Mouse (Mus musculus): ENCODE measurements around the gene Adamts1. TPM values are rescaled to one million over a fixed set of nuclear protein-coding genes. Genes with fewer than 3 reads are reported as not detected.

Gene Adamts1
- total RNA-seq, 2 experiments from 2014 or later, result 6.7 to 6.8 TPM

DNA sequence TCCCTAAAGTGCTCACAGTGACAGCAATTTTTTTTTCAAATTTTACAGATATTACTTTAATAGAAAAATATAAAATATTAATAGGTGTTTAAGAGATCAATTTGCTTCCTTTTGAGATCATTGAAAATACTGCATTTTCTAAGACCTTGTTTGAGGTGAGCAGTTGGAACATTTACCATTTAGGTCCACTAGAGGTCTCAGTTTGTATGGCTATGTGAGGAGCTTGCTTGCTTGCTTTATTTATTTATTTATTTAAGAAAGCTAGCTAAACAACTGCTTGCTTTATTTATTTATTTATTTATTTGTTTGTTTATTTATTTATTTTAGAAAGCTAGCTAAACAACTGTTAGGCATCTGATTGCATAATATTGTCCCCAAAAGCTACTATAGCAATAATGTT lies 23.1 kb downstream of the Adamts1 start:
- intact Hi-C loops (cut with DNase I), result no loop called here
- no peak for DNase-seq (ENCODE audit: extremely low spot score in 1 of 2, low spot score in 2 of 2)

DNA sequence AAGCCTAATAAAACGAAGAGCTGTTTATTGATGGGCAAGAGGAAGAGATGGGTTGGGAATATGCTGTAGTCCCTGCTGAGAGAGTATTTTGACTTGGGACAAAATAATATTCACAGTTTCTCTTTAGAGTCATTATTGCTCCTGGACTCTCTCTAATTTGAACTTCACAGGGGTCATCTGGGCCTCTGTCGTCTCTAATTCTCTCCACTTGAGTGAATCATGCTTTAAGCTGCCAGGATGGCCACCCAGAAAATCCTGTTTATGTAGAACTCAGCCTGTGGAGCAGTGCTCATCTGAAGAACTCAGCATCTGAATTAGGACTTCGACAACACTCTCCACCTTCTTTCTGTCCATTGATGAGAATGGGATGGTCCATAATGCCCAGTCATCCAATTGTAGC lies 30.6 kb downstream of the Adamts1 start:
- DNase-seq (ENCODE audit: extremely low spot score in 1 of 2, low spot score in 2 of 2), result no peak

DNA sequence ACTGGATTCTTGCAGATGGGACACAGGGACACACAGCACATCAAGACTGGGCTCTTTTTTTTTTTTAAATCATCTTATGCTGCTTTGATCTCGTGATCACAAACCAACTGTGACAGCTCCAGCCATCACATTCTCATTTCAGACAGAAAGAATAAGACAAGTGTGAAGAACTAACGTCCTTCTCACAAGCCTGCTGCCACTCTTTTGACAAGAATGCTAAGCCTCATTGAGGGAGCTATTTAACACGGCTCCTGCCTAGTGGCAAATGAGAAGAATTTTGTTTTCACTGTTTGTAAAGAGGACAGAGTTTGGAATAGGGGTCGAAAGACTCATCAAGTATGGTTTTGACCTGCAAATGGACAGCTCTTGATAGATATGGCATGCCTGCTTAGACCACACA lies 35.6 kb downstream of the Adamts1 start:
- DNase-seq (ENCODE audit: extremely low spot score in 1 of 2, low spot score in 2 of 2), result no peak
- intact Hi-C loops (cut with DNase I), result no loop called here

More for the DNA sequence above, 30.6 kb downstream of the Adamts1 start:
- intact Hi-C loops (cut with DNase I), result no loop called here

DNA sequence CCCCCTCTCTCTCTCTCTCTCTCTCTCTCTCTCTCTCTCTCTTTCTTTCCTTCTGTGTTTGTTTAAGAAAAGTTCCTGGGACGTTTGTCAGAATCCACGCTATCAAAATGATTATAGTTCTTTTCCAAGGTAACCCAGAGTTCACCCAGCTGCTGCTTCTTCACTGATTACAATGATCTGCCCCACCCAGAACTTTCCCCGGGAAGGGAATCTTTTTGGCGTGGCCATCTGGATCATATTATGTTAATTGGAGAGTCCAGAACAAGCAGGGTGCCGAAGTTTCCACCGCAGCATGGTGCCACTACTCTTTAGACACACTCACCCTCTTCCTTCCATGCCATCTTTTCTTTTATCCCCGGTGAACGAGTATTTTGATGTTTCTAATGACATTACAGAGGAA lies 37.2 kb downstream of the Adamts1 start:
- intact Hi-C loops (cut with DNase I), result no loop called here
- no peak for DNase-seq (ENCODE audit: extremely low spot score in 1 of 2, low spot score in 2 of 2)

DNA sequence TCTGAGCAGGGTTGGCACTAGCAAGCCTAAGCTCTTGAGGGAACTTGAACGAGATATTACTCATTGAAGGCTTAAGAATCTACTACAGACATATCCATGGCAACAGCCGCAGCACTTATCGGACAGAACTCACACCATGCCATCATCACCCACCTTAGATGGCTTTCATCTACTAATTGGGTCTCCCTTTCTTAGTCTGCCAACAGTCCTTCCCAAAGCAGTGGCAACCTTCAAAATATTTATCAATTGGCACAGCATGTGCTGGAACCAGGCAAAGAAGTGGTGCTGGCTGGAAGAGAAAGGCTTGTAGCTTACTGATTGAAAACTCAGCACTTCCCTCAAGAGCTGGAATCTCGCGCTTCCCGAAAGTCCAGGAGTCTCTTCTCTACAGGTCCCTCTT lies 37.7 kb downstream of the Adamts1 start:
- intact Hi-C loops (cut with DNase I), result no loop called here
- no peak for DNase-seq (ENCODE audit: extremely low spot score in 1 of 2, low spot score in 2 of 2)

DNA sequence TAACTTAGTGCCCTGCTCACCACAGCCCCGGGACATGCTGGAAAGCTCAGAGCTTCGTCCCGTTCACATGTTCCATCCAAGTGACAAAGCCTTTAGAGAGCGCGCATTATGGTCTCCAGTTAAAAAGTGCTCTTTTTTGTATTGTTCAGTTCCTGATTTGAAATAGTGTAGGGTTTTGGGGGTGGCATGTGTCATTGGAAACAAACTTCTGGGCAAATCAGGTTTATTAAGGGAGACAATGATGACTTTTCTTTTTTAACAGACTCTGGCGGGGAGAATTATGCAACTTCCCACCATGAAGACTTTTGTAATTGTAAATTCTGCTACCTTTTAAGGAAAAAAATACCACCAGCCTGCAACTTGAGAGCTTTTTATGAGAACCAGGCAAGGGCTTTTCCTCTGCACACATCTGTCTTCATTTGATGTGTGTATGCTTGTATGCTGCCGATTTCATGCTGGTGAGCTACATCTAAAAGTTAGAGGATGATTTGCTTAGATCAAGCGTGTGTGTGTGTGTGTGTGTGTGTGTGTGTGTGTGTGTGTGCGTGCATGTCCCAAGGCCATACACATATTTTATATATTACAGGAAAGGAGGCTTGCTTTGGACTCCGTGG lies 40.8 kb downstream of the Adamts1 start:
- intact Hi-C loops (cut with DNase I), result no loop called here
- no peak for DNase-seq (ENCODE audit: extremely low spot score in 1 of 2, low spot score in 2 of 2)

DNA sequence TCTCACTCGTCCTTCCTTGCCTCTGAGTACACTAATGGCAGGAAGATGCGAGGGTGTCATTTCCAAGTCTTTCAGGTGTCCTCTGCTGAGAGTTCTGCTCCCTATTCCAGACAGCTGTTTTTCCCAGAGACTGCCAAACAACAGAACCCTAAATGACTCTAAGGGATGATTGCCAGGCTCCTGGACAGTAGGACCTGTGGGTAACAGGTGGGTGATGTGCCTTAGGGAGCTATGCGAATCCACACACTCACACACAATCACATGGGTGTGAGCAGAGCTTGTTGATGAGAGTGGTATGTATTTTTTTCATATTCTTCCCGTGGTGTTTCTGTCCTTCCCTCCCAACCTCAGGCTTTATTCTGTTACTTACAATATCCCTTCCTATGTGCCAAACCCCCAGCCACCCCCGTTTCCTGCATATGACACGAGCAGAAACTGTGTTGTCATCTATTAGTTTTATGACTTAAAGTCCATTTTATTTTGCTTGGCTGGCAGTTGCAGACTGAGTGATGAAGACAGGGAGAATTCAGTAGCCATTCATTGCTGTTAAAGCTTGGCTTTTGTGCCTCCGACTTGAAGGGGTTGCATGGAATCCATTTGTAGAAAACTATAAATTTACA lies 41.8 kb downstream of the Adamts1 start:
- DNase-seq (ENCODE audit: extremely low spot score in 1 of 2, low spot score in 2 of 2), result no peak
- intact Hi-C loops (cut with DNase I), result no loop called here

DNA sequence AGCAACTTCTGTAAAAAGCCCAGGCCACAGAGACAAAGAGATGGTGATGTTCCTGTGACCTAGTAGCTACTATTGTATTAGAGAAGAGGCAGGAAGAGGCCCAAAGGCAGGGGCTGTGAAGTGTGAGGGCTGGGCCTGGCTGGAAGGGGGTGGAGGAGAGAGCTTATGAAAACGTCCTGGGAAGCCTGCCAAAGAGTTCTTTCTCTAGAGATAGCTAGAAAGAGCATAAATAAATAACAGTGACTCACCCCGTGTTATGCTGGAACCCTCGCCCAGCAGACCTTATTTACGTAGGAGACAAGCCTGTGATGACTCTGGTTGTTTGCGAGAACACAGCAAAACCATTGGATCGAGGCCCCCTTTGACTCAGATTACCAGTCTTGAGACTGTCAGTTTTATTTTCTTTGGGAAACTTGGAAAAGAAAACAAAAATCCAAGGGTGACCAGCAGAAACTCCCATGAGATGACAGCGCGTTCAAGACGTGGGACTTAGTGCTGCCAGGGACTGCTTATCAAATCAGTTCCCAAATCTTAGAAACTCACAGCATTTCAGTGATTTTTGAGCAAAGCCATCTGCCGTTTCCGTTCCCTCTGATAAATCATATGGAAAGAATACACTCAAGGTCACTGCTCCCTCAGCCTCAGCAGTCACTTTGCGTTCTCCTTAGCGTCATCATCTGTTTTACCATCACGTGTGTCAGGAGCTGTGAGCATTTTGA lies 46.7 kb downstream of the Adamts1 start:
- peak; percentile 23 to 82 for DNase-seq (ENCODE audit: extremely low spot score in 1 of 2, low spot score in 2 of 2)
- intact Hi-C loops (cut with DNase I), result no loop called here

DNA sequence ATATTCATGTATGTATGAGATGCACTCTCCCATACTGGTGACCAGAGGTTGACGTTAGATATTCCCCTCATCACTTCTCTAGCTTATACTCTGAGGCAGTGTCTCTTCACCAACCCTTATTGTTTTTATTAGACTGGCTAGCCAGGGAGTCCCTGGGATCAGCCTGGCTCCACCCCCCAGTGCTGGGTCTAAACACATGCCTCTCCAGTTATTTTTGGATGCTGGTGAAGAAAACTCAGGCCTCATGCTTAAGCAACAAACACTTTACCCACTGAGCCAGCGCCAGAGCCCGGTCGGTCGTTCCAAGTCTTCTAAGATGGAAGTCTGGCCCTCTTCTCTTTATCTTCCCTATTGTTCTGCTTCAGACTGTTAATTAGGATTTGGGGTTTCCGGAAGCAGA lies 53.6 kb downstream of the Adamts1 start:
- peak in 1 of 2 experiments; percentile 42 for DNase-seq (ENCODE audit: extremely low spot score in 1 of 2, low spot score in 2 of 2)
- intact Hi-C loops (cut with DNase I), result no loop called here

DNA sequence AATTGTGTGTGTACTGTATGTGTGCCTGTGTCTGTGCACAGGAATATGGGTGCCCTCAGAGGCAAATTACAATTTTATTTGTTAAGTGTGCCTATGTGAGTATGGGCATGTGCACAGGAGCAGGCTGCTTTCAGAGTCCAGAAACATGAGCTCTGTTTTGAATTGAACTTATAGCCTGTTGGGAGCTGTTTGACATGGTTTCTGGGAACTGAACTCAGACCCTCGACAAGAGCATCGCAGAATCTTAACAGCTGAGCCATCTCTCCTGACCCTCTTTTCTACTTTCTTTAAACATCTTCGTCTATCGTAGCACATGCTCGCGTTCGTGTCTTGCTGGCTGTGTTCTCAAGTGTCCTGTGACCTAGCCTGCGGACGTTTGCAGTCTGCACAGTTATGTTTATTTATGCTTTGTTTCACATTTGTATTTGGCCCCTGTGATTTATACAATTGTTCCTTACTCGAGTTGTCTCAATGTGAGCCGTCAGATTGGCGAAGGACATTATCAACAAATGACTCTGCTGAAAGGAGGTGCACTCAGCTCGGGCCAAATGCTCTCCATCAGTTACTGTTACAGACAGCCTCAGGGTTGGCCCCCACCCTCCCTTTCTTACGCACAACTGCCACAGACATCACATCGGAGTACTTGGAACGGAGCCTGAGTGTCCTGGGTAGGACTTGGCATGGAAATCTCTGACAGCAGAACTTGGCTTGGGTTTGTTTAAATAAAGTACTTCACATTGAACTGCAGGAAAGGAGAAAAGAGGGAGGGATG lies 55.1 kb downstream of the Adamts1 start:
- DNase-seq (ENCODE audit: extremely low spot score in 1 of 2, low spot score in 2 of 2), result peak; percentile 16 to 54
- intact Hi-C loops (cut with DNase I), result no loop called here

DNA sequence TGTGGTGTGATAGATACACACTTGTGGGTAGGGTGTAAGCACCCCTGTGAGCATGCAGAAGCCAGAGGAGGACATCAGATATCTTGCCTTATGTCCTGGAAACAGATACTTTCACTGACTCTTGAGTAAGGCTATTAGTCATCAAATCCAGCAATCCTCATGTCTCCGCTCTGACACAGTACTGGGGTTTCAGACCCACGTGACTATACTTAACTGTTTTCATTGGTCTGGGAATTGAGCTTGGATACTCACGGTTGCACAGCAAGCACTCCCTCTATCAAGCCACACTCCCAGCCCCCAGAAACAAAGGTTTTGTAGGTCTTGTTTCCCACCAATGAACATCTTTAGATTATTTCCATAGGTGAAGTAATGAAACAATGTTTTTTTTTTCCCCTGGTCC lies 56.5 kb downstream of the Adamts1 start:
- no peak for DNase-seq (ENCODE audit: extremely low spot score in 1 of 2, low spot score in 2 of 2)

More for the DNA sequence above, 56.5 kb downstream of the Adamts1 start:
- intact Hi-C loops (cut with DNase I), result no loop called here

Other genes starting within 250 kb of the Adamts1 start
- 1 to 10 TPM; 4.0 to 5.1 TPM for gene Cyyr1, start 249.7 kb downstream of the Adamts1 start, total RNA-seq (2021)
- 1 to 10 TPM; 1.8 to 2.0 TPM for gene Adamts5, start 98.7 kb upstream of the Adamts1 start, total RNA-seq (2021)

Data from left cerebral cortex, postnatal 10 days (tissue).